Mouse (Mus musculus) spleen, postnatal 14 days (tissue): ENCODE measurements around the gene Zfp960.
"Not testable (repeated sequence)": the region's sequence is repeated elsewhere in the genome, so short reads cannot be mapped to it uniquely, and the experiment has no call there.

Experiments used
- DNase-seq, 2 experiments: peaks; one replicate each; pipeline ENCODE4 v3.0.0; 2021 to 2022; ENCODE audit warnings: low spot score in 2 of 2

The Zfp960 gene

DNA sequence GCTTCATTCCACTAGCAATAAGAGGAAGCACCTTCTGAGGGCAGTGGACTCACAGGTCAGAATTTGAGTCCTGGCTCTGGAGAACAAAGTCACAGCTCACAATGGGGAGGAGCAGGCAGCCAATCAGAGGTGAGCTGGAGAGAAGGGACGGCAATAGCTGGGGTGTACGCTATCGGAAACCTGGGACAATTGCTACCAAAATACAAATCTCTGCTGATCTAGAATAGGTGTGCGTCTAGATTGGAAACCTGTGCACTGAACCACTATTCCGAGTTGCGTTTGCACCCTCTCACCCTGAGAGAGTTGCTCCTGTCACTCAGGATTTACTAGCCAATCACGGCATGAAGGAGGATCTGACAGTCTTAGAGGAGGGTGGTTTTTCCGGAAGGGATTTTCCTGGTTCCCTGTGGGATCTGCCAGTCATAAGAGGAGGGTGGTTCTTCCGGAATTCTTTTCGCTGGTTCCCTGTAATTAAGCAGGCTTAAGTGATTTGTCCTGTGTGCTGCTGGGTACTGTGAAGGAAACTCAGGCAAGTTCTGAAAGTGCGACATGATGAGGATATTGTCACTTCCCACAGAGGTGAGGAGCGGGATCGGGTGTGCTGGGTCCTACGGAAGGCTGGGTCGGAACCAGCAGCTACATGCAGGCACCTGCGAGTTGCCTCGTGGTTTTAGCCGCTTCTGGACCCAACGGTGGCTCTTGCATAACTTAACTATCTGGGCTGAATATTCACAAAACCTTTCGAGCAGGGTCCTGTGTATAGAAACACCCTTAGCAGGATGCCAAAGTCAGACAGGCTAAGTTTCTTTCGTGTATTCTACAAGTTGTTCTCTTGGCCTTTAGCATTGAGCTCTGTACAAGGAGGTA lies at the start of gene Zfp960:
Gene Zfp960 (plus strand): TSS at position 486 of the 867 bp plus-strand sequence.
- DNase-seq = peak in 1 of 2 experiments; percentile 2

DNA sequence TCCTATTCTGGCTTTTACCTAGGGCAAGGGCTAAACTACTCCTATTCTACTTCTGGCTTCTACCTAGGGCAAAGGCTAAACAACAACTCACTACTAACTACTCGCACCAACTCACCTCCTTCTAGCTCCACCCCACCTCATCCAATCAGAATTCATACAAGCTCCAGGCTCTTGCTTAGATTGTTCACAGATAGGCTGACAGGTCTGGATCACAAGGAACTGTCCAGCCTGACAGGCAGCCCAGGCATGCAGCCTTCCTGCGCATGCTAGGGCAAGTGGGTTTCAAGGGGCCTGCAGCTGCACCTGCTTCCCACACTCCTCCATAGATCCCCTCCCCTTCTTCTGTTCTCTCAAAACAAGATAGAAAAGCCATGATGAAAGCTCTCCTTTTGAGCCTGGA lies 45.8 kb upstream of the Zfp960 start:
- not testable (repeated sequence) for DNase-seq

DNA sequence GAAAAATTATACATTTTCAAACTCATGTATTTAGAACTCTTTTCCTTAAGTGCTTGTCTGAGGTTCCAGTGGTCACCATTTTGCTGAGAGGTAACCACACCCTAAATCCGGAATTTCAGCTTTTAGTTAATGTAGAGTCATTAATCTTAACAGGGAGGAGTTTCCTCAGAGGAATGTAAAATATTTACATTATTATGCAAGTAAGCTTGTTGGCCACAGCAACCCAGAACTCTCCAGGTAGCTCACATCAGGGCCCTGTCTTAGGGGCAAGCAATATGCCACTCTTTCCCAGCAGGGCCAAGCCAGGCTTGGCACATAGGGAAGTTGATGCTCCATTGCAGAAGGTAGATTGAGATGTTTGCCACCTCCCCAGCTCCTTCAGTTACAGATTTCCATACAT lies 4.3 kb upstream of the Zfp960 start:
- DNase-seq = not testable (repeated sequence)

DNA sequence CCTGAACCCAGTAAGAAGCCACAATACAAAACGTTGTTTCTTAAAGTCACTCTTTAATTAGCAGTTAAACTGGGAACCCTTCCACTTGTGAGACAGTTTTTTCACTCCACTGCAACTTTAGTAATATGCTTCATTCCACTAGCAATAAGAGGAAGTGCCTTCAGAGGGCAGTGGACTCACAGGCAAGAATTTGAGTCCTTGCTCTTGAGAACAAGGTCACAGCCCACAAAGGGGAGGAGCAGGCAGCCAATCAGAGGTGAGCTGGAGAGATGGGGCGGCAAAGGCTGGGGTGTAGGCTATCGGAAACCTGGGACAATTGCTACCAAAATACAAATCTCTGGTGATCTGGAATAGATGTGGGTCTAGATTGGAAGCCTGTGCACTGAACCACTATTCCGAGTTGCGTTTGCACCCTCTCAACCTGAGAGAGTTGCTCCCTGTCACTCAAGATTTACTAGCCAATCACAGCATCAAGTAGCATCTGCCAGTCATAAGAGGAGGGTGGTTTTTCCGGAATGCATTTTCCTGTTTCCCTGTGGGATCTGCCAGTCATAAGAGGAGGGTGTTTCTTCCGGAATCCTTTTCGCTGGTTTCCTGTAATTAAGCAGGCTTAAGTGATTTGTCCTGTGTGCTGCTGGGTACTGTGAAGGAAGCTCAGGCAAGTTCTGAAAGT lies 57.1 kb downstream of the Zfp960 start, which contains the start of gene Zfp97:
Gene Zfp97 (plus strand): TSS at position 586 of the 673 bp plus-strand sequence.
- not testable (repeated sequence) for DNase-seq
